19 mouse cellular contexts compared by ENCODE assay signal in the genomic region with DNA sequence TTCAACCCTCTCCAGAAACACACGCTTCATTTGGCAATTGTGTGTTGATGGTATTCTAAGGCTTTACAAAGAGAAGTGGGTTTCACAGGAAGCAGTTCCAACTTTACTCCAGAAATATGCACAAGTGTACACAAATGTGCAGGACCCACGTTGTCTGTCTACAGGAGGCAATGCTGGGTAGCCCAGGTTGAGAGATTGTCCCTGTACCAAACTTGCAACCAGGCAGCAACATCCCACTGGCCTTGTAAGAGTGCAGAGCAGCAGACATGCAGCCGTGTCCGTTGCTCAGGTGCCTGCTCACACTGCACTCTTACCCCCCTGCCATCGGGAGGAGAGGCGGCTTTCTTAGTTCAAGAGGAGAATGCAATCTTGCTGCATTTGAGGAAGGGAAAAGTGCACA.
DNase-seq lines count a peak whose midpoint lies in the region; ATAC-seq and TF ChIP-seq lines count a peak whose summit lies in the region.
"Had no signal": no experiment of that assay in that cellular context is flagged by ENCODE, and none has a peak within 500 bp of the region (broad histone marks: within the 10 kb centered on the region; RNA-seq: fewer than 3 reads in every experiment).

No protein-coding gene starts in this region.

- no peak for TF ChIP-seq EP300 in heart, adult 2 months (IDR thresholded peaks at IDR 0.05; ENCODE audit: insufficient read depth, low read depth, low read length)

- no peak overlapping the region for H3K9ac ChIP-seq in heart, embryonic 13.5 days
- H3K9ac ChIP-seq in heart, adult 2 months (ENCODE audit: low read depth, low read length), result no peak overlapping the region
- no peak overlapping the region for H3K9ac ChIP-seq in hindbrain, postnatal 0 days (replicated peaks; ENCODE audit: low read length)
- H3K9ac ChIP-seq in midbrain, postnatal 0 days (replicated peaks; ENCODE audit: low read length, poor library complexity, severe bottlenecking), result no peak overlapping the region
- H3K9ac ChIP-seq: liver, postnatal 0 days had no signal

- intact Hi-C loops in heart, adult 2 months (cut with DNase I), result no loop called here

- no peak overlapping the region for H3K4me3 ChIP-seq in heart, embryonic 13.5 days
- no peak overlapping the region for H3K4me3 ChIP-seq in heart, adult 2 months
- no peak overlapping the region for H3K4me3 ChIP-seq in hindbrain, postnatal 0 days (ENCODE audit: low read length)
- H3K4me3 ChIP-seq in midbrain, postnatal 0 days (ENCODE audit: low read depth, low read length), result no peak overlapping the region
- H3K4me3 ChIP-seq: megakaryocyte, embryonic 14.5 days; myocyte had no signal

- no peaks in the 10 kb centered on the region for H3K79me2 ChIP-seq in heart, adult 2 months (replicated peaks; ENCODE audit: control insufficient read depth, insufficient read depth, low read length)

- H3K4me1 ChIP-seq in heart, embryonic 13.5 days, result peaks cover 11% of the 10 kb centered on the region
- no peaks in the 10 kb centered on the region for H3K4me1 ChIP-seq in heart, adult 2 months (ENCODE audit: control insufficient read depth, insufficient read depth, low read length)
- peaks cover 11% of the 10 kb centered on the region for H3K4me1 ChIP-seq in hindbrain, postnatal 0 days (ENCODE audit: insufficient read depth, low read length)
- peaks cover 4% of the 10 kb centered on the region; the same call in 1 of the 2 replicates for H3K4me1 ChIP-seq in midbrain, postnatal 0 days (ENCODE audit: insufficient read depth, low read length)
- H3K4me1 ChIP-seq: megakaryocyte, embryonic 14.5 days had no signal

- no peaks in the 10 kb centered on the region for H3K27me3 ChIP-seq in heart, embryonic 13.5 days (replicated peaks)
- H3K27me3 ChIP-seq in heart, adult 2 months (ENCODE audit: control insufficient read depth, insufficient read depth, low read length), result no peaks in the 10 kb centered on the region
- no peaks in the 10 kb centered on the region for H3K27me3 ChIP-seq in hindbrain, postnatal 0 days (ENCODE audit: insufficient read depth, low read length)
- no peaks in the 10 kb centered on the region for H3K27me3 ChIP-seq in midbrain, postnatal 0 days (ENCODE audit: insufficient read depth, low read length)
- H3K27me3 ChIP-seq: megakaryocyte, embryonic 14.5 days had no signal

- H3K9me3 ChIP-seq in heart, embryonic 13.5 days, result no peaks in the 10 kb centered on the region
- H3K9me3 ChIP-seq in hindbrain, postnatal 0 days (ENCODE audit: low read length), result no peaks in the 10 kb centered on the region
- no peaks in the 10 kb centered on the region for H3K9me3 ChIP-seq in midbrain, postnatal 0 days (ENCODE audit: low read length)
- H3K9me3 ChIP-seq: megakaryocyte, embryonic 14.5 days had no signal

- peak; percentile 3 for DNase-seq in embryo, embryonic 10 days (ENCODE audit: low spot score)
- no peak for DNase-seq in embryo, embryonic 9.5 days (ENCODE audit: extremely low spot score)
- no peak for DNase-seq in heart, adult 2 months
- peak; percentile 12 for DNase-seq in hindbrain, postnatal 0 days (ENCODE audit: low spot score)
- DNase-seq in midbrain, postnatal 0 days (ENCODE audit: low spot score), result no peak
- no peak for DNase-seq in left cerebral cortex, adult 9 months (ENCODE audit: low spot score in 2 of 2)
- DNase-seq: kidney, adult 2 months; kidney, postnatal 14 days; layer of hippocampus, adult 9-11 months; liver; liver, postnatal 0 days; lung, postnatal 14 days; right cerebral cortex, postnatal 25 days; thymus, postnatal 14 days had no signal

- no peak for TF ChIP-seq CTCF in heart, adult 2 months (IDR thresholded peaks at IDR 0.05)
- TF ChIP-seq CTCF in hindbrain, postnatal 0 days (IDR thresholded peaks at IDR 0.05; ENCODE audit: low read depth), result no peak
- no peak for TF ChIP-seq CTCF in midbrain, postnatal 0 days (IDR thresholded peaks at IDR 0.05)

- WGBS in heart, embryonic 13.5 days, result 68% methylated on average over 6 of the region's 6 CpGs
- 84% methylated on average over 6 of the region's 6 CpGs for WGBS in heart, adult 2 months
- WGBS in hindbrain, postnatal 0 days, result 40% methylated on average over 6 of the region's 6 CpGs
- WGBS in midbrain, postnatal 0 days, result 37% methylated on average over 6 of the region's 6 CpGs

- no peak overlapping the region for H3K27ac ChIP-seq in heart, embryonic 13.5 days (replicated peaks)
- H3K27ac ChIP-seq in heart, adult 2 months, result no peak overlapping the region
- H3K27ac ChIP-seq in hindbrain, postnatal 0 days, result no peak overlapping the region
- no peak overlapping the region for H3K27ac ChIP-seq in midbrain, postnatal 0 days (ENCODE audit: low read depth, low read length)
- H3K27ac ChIP-seq: stomach, postnatal 0 days had no signal

- H3K36me3 ChIP-seq in heart, embryonic 13.5 days, result peaks cover 3% of the 10 kb centered on the region; the same call in 1 of the 2 replicates
- H3K36me3 ChIP-seq in heart, adult 2 months (ENCODE audit: control insufficient read depth, insufficient read depth, low read length), result no peaks in the 10 kb centered on the region
- H3K36me3 ChIP-seq in hindbrain, postnatal 0 days (ENCODE audit: insufficient read depth, low read length), result no peaks in the 10 kb centered on the region
- H3K36me3 ChIP-seq in midbrain, postnatal 0 days (ENCODE audit: insufficient read depth, low read length), result no peaks in the 10 kb centered on the region

- H3K4me2 ChIP-seq in heart, embryonic 13.5 days, result peak overlapping the region; percentile 37; the same call in 1 of the 2 replicates
- no peak overlapping the region; the same call in 1 of the 2 replicates for H3K4me2 ChIP-seq in hindbrain, postnatal 0 days (ENCODE audit: low read depth, low read length)
- H3K4me2 ChIP-seq in midbrain, postnatal 0 days (ENCODE audit: low read depth, low read length, poor library complexity, severe bottlenecking), result peak overlapping the region; percentile 30; the same call in 1 of the 2 replicates

- TF ChIP-seq POLR2A in heart, adult 2 months (IDR thresholded peaks at IDR 0.05; ENCODE audit: insufficient read depth, low read depth, low read length), result no peak

- no peak for ATAC-seq in heart, embryonic 13.5 days (ENCODE audit: extremely low read depth, insufficient number of reproducible peaks, low FRiP score, low TSS enrichment)
- ATAC-seq in hindbrain, postnatal 0 days, result no peak
- no peak for ATAC-seq in midbrain, postnatal 0 days (ENCODE audit: low FRiP score)
- ATAC-seq in CD4-positive, CD25-positive, alpha-beta regulatory T cell, adult 4 months, result no peak
- ATAC-seq: liver, postnatal 0 days had no signal

Comparison
In these comparisons a context has a peak if more than half of its experiments do, and no peak if none do; other contexts are left out.
1. DNase-seq: peak in embryo, embryonic 10 days (single experiment) and hindbrain, postnatal 0 days (single experiment); none in embryo, embryonic 9.5 days (single experiment), heart, adult 2 months (0 of 2), midbrain, postnatal 0 days (single experiment) and left cerebral cortex, adult 9 months (0 of 2).